Mouse (Mus musculus) kidney, embryonic 16.5 days (tissue): ENCODE results near the gene Rpl18. TPM values are rescaled to one million over a fixed set of nuclear protein-coding genes. Genes with fewer than 3 reads are reported as not detected.

Experiments used
- ATAC-seq: fragments of 200-750 bp; cut with Nextera tagmentation; 2 replicates; pipeline ENCODE4 v1.8.0; 2017; ENCODE audit warnings: moderate TSS enrichment; ENCODE audit not compliant: low FRiP score, low TSS enrichment
- H3K27ac ChIP-seq: fragments of 300-500 bp; sonication (generic); 2 replicates; pipeline ENCODE4 v1.5.1; 2014; ENCODE audit warnings: low read length
- H3K27me3 ChIP-seq: fragments of 300-500 bp; sonication (generic); 2 replicates; pipeline ENCODE4 v1.6.1; 2014; ENCODE audit warnings: low read length, control low read depth, mixed read lengths; ENCODE audit not compliant: insufficient read depth
- H3K36me3 ChIP-seq: fragments of 300-500 bp; sonication (generic); 2 replicates; pipeline ENCODE4 v1.6.1; 2014; ENCODE audit warnings: low read length, control low read depth, mixed read lengths; ENCODE audit not compliant: insufficient read depth
- H3K4me1 ChIP-seq: fragments of 300-500 bp; sonication (generic); 2 replicates; pipeline ENCODE4 v1.6.1; 2014; ENCODE audit warnings: low read length, control low read depth, mixed read lengths; ENCODE audit not compliant: insufficient read depth
- H3K4me2 ChIP-seq: fragments of 300-500 bp; sonication (generic); replicated peaks from 2 replicates; pipeline ENCODE4 v1.6.1; 2014; ENCODE audit warnings: low read depth, low read length
- H3K4me3 ChIP-seq: fragments of 300-500 bp; sonication (generic); 2 replicates; pipeline ENCODE4 v1.5.1; 2014; ENCODE audit warnings: mild to moderate bottlenecking, low read length
- H3K9ac ChIP-seq: fragments of 300-500 bp; sonication (generic); replicated peaks from 2 replicates; pipeline ENCODE4 v1.6.1; 2014; ENCODE audit warnings: low read length
- H3K9me3 ChIP-seq: fragments of 300-500 bp; sonication (generic); 2 replicates; pipeline ENCODE4 v1.6.1; 2016; ENCODE audit warnings: low read length, control low read depth
- WGBS: fragments of 180-500 bp; shearing (Covaris S2); extraction: QIAGEN DNeasy Blood & Tissue Kit; methylation state at CpG from one replicate; pipeline ENCODE4 v1.1.7; 2014; 5-methylcytosine and 5-hydroxymethylcytosine counted together
- polyA plus RNA-seq: library from polyadenylated mRNA; unstranded; fragments of >200 nt; fragmentation: Nextera tagmentation; extraction: Ambion mirVana; gene quantifications from 2 replicates; pipeline ENCODE4 v1.2.1, GENCODE M21; 2015

Rpl18 gene
- polyA plus RNA-seq, 1 experiment from 2014 or later, result 1,047 TPM

DNA sequence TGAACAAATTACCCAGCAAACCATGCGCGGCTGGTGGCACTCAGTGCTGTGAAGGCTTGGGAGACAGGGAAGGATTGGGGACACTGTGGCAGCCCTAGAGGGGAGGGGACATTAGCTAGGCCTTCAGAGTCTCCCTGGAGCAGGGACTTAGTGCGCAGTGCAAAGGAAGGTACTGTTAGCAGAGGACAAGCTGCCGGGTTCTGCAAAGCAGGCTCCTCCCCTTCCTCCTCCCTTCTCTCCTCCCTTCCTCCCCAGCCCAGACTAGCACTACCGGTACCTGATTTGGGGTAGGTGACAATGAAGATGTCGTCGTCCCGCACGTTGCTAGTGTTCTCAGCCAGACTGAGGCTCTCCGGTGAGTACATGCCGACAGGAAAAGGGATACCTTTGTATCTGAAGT is 26.5 kb downstream of the Rpl18 start:
- Histone ChIP-seq H3K4me2 (peak overlapping the region; percentile 53), H3K9ac (peak overlapping the region; percentile 56), H3K9me3 (no peaks in the 10 kb centered on the region; the same call in 1 of the 2 replicates), H3K27me3 (no peaks in the 10 kb centered on the region), H3K4me1 (0 out of 2 replicates have a peak, but pooled peaks cover 8% of the 10 kb centered on the region), H3K27ac (no peak overlapping the region), H3K36me3 (no peaks in the 10 kb centered on the region), H3K4me3 (peak overlapping the region; percentile 38)
- WGBS, result 36% methylated on average over 11 of the region's 11 CpGs
- peak; percentile 21 for ATAC-seq

DNA sequence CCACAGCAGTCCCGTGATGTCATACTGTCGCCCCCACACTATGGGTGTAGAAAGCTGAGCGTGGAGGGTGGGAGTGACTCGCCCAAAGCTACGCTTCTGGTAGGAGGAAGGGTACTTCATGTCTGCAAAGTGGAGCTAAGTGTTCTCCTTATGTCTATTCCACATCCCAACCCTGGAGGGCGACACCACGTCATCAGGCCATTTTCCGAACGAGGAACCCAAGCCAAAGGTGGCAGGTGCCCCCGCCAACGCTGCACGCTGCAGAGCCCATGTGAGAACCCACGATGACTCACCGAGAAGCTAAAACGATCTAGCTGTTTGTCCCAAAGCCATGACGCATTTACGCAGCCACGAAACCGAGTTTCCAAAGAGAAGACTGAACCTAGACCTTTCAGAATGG is 27.1 kb downstream of the Rpl18 start:
- ATAC-seq, result no peak
- Histone ChIP-seq H3K4me1 (0 out of 2 replicates have a peak, but pooled peaks cover 8% of the 10 kb centered on the region), H3K9me3 (no peaks in the 10 kb centered on the region; the same call in 1 of the 2 replicates), H3K4me2 (peak overlapping the region; percentile 53), H3K4me3 (peak overlapping the region; percentile 38), H3K27me3 (no peaks in the 10 kb centered on the region), H3K36me3 (no peaks in the 10 kb centered on the region), H3K27ac (no peak overlapping the region), H3K9ac (peak overlapping the region; percentile 56)
- 42% methylated on average over 19 of the region's 19 CpGs for WGBS

DNA sequence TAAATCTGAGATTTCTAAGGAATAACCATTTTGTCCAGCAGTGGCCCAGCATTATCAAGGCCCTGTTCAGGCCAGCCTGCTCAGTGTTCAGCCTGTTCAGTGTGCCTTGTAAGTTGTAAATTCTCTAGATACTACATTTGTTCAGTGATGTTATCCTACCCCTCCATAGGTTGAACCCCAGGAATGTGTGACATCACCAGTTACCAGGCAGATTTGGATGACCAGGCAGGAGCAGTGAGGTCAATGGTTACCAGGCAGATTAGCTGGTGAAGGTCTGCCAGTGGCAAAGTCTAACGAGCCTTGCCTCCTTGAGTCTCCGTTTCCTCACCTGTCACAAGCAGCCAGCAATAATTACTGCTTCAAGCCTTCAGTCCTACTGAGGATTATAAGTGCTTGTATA is 29.1 kb downstream of the Rpl18 start:
- H3K27me3 ChIP-seq, result no peaks in the 10 kb centered on the region
- H3K27ac ChIP-seq, result no peak overlapping the region
- H3K9ac ChIP-seq, result no peak overlapping the region
- H3K9me3 ChIP-seq, result no peaks in the 10 kb centered on the region; the same call in 1 of the 2 replicates
- no peak overlapping the region for H3K4me2 ChIP-seq
- no peak for ATAC-seq
- WGBS, result 25% methylated on average over 2 of the region's 2 CpGs
- no peaks in the 10 kb centered on the region for H3K36me3 ChIP-seq
- no peak overlapping the region for H3K4me3 ChIP-seq
- H3K4me1 ChIP-seq, result peaks cover 11% of the 10 kb centered on the region; the same call in 1 of the 2 replicates

DNA sequence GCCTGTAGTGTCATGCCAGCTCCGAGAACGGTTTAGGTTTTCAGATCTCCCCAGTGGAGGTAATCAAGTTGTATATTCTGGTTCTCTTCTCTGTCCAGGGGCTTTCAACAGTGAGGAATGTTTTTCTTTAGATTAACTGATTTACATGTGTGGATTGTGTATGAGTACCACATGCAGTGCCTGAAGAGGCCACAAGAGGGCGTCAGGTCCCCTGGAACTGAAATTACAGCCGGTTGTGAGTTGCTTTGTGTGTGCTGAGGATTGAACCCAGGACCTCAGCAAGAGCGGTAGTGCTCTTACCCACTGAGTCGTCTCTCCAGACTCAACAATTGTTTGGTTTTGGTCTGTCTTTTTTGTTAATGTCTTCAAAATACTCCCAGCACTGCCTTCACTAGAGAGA is 31.3 kb downstream of the Rpl18 start:
- no peak overlapping the region for H3K4me2 ChIP-seq
- peaks cover 17% of the 10 kb centered on the region; the same call in 1 of the 2 replicates for H3K4me1 ChIP-seq
- WGBS, result 64% methylated on average over 6 of the region's 6 CpGs
- ATAC-seq, result no peak
- H3K9ac ChIP-seq, result no peak overlapping the region
- H3K36me3 ChIP-seq, result no peaks in the 10 kb centered on the region
- H3K4me3 ChIP-seq, result no peak overlapping the region
- H3K27me3 ChIP-seq, result no peaks in the 10 kb centered on the region
- no peak overlapping the region for H3K27ac ChIP-seq
- no peaks in the 10 kb centered on the region; the same call in 1 of the 2 replicates for H3K9me3 ChIP-seq

DNA sequence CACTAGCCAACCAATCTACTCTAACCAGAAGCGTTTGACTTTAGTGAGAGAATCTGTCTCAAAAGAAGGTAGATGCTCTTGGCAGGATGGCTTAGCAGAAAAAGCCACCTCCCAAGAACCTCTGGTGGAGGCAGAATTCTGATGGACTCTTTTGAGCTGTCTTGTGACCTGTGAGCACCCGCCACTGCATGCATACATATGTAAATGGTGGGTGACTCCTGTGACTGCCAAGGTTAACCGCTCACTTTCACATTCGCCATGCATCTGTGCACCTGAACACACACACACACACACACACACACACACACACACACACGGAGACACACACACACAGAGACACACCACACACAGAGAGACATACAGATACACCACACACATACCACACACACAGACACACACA is 32.2 kb downstream of the Rpl18 start:
- Histone ChIP-seq H3K27me3 (no peaks in the 10 kb centered on the region), H3K4me3 (no peak overlapping the region), H3K27ac (no peak overlapping the region), H3K9me3 (no peaks in the 10 kb centered on the region; the same call in 1 of the 2 replicates), H3K36me3 (no peaks in the 10 kb centered on the region), H3K4me1 (peaks cover 10% of the 10 kb centered on the region; the same call in 1 of the 2 replicates), H3K4me2 (no peak overlapping the region), H3K9ac (no peak overlapping the region)
- ATAC-seq, result no peak
- WGBS, result 89% methylated on average over 5 of the region's 5 CpGs

DNA sequence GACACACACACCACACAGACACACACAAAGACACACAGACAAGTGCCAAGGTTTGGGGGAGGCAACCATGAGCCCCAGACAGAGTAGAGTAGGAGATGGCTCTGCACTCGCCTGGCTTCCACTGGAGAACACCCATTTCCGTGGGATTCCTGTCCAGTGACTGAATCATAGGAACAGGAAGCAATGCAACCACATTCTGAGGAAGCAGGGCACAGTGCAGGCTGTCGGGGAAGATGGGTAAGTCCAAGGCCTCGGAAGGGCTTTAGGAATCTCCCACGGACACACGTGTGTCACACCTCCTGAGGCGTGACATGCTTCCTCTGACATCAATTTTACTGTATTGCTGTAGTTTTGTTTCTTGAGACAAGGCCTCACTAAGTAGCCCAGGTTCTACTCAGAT is 32.9 kb downstream of the Rpl18 start:
- H3K9ac ChIP-seq, result no peak overlapping the region
- no peaks in the 10 kb centered on the region for H3K27me3 ChIP-seq
- no peak for ATAC-seq
- WGBS, result 52% methylated on average over 7 of the region's 7 CpGs
- no peak overlapping the region for H3K4me3 ChIP-seq
- peaks cover 10% of the 10 kb centered on the region; the same call in 1 of the 2 replicates for H3K4me1 ChIP-seq
- no peaks in the 10 kb centered on the region; the same call in 1 of the 2 replicates for H3K9me3 ChIP-seq
- H3K27ac ChIP-seq, result no peak overlapping the region
- H3K4me2 ChIP-seq, result no peak overlapping the region
- H3K36me3 ChIP-seq, result no peaks in the 10 kb centered on the region

DNA sequence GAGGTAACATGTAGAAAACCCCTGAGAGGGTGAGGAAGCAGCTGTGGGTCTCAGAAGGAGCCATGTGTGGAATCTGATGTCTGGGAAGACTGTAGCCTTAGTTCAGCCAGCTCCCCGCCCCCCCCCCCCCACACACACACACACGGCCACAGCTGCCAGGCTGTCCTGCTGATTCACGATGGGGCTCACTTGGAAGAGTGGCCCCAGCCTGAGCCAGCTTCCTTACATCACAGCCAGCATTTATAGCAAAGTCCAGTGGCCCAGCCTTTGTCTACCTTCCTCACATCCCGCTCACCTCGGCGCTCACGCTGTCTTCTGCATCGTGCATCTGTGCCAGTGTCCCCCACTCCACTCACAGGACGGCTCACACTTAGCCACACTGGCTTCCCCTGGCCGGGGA is 34.1 kb downstream of the Rpl18 start:
- ATAC-seq, result peak; percentile 46; the same call in 1 of the 2 replicates
- Histone ChIP-seq H3K36me3 (no peaks in the 10 kb centered on the region), H3K4me2 (no peak overlapping the region), H3K27ac (no peak overlapping the region), H3K9ac (0 out of 2 replicates have a peak overlapping the region, but pooled peaks have one; percentile 37), H3K27me3 (no peaks in the 10 kb centered on the region), H3K4me3 (no peak overlapping the region), H3K4me1 (peaks cover 10% of the 10 kb centered on the region; the same call in 1 of the 2 replicates), H3K9me3 (no peaks in the 10 kb centered on the region; the same call in 1 of the 2 replicates)
- WGBS, result 29% methylated on average over 9 of the region's 10 CpGs

DNA sequence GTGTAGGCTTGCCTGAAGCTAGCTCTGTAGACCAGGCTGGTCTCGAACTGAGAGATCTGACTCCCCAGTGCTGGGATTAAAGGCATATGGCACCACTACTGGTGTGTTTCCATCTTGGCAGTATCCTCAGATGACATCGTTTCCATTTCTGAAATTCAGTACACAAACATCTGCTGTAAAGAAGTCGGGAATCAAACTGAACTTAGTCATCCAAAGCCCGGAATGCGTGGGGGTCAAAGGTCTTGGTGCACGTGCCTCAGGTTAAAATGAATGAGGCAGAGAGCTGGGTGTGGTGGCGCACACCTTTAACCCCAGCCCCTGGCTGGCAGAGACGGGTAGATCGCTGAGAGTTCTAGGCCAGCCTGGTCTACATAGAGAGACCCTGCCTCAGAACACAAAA is 34.9 kb downstream of the Rpl18 start:
- H3K4me1 ChIP-seq, result peaks cover 10% of the 10 kb centered on the region; the same call in 1 of the 2 replicates
- no peaks in the 10 kb centered on the region for H3K36me3 ChIP-seq
- no peak overlapping the region for H3K4me3 ChIP-seq
- H3K9ac ChIP-seq, result no peak overlapping the region
- no peaks in the 10 kb centered on the region; the same call in 1 of the 2 replicates for H3K9me3 ChIP-seq
- H3K4me2 ChIP-seq, result no peak overlapping the region
- no peak for ATAC-seq
- H3K27ac ChIP-seq, result no peak overlapping the region
- 55% methylated on average over 9 of the region's 9 CpGs for WGBS
- no peaks in the 10 kb centered on the region for H3K27me3 ChIP-seq

DNA sequence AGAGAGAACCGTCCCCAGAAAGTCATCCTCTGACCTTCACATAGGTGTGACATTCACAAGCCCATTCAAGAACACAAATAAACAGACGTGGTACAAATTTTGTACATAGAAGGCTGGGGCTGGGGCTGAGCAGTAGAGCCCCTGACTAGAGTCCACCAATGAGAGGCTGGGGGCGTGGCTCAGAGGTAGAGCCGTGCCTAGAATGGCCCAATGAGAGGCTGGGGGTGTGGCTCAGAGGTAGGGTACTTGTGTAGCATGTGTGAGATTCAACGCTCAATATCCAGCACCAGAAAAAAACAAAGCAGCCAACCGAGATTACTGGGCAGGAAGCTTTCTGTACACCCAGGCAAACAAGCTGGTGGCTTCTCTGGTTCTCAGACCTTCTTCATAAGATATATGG is 40.4 kb downstream of the Rpl18 start:
- 55% methylated on average over 6 of the region's 6 CpGs for WGBS

DNA sequence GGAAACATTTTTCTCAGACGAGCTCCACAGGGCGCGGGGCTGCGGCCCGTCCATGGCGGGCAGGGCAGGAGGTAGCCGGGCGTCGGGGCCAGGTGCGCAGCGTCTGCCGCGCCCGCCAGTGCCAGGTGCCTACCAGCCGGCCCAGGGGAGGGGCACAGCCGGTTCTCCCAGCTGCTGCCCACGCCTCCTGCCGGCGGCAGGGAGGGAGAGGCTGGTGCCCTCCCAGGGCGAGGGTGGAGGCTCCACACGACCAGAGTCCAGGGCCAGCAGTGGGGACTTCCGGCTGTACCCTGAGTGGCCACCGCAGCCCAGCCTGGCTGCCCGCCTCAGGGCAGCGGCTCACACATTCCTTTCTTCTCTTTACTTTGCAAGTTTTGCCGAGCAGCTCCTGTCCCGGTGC is 44.1 kb downstream of the Rpl18 start:
- Histone ChIP-seq H3K36me3 (no peaks in the 10 kb centered on the region), H3K27ac (no peak overlapping the region), H3K9ac (peak overlapping the region; percentile 54), H3K4me3 (peak overlapping the region; percentile 30), H3K27me3 (peaks cover 21% of the 10 kb centered on the region), H3K4me1 (peaks cover 5% of the 10 kb centered on the region; the same call in 1 of the 2 replicates), H3K9me3 (no peaks in the 10 kb centered on the region), H3K4me2 (peak overlapping the region; percentile 53)
- peak; percentile 92 for ATAC-seq
- WGBS, result 3% methylated on average over 27 of the region's 27 CpGs

More for the DNA sequence above, 40.4 kb downstream of the Rpl18 start:
- H3K4me1 ChIP-seq, result peaks cover 5% of the 10 kb centered on the region; the same call in 1 of the 2 replicates
- no peak overlapping the region for H3K9ac ChIP-seq
- ATAC-seq, result no peak
- H3K4me2 ChIP-seq, result no peak overlapping the region
- no peak overlapping the region for H3K27ac ChIP-seq
- H3K9me3 ChIP-seq, result no peaks in the 10 kb centered on the region
- peaks cover 21% of the 10 kb centered on the region for H3K27me3 ChIP-seq
- H3K36me3 ChIP-seq, result no peaks in the 10 kb centered on the region
- no peak overlapping the region for H3K4me3 ChIP-seq
